Mouse (Mus musculus) lung, embryonic 14.5 days (tissue): ENCODE results near the gene Car7. TPM values are rescaled to one million over a fixed set of nuclear protein-coding genes. Genes with fewer than 3 reads are reported as not detected.

Experiments used
- ATAC-seq: fragments of 200-750 bp; cut with Nextera tagmentation; 2 replicates; pipeline ENCODE4 v1.8.0; 2017; ENCODE audit warnings: mild to moderate bottlenecking, moderate TSS enrichment, moderate library complexity; ENCODE audit not compliant: insufficient read depth
- DNase-seq: peaks from one replicate; pipeline ENCODE4 v3.0.0-alpha.2; 2015
- H3K27ac ChIP-seq: fragments of 300-500 bp; sonication (generic); 2 replicates; pipeline ENCODE4 v1.5.1; 2014; ENCODE audit warnings: low read depth, mild to moderate bottlenecking, moderate library complexity
- H3K27me3 ChIP-seq: fragments of 300-500 bp; sonication (generic); 2 replicates; pipeline ENCODE4 v1.6.1; 2014; ENCODE audit warnings: low read length, control low read depth; ENCODE audit not compliant: insufficient read depth
- H3K36me3 ChIP-seq: fragments of 300-500 bp; sonication (generic); 2 replicates; pipeline ENCODE4 v1.6.1; 2014; ENCODE audit warnings: control low read depth; ENCODE audit not compliant: insufficient read depth
- H3K4me1 ChIP-seq: fragments of 300-500 bp; sonication (generic); 2 replicates; pipeline ENCODE4 v1.6.1; 2014; ENCODE audit warnings: antibody characterized with exemption, control low read depth; ENCODE audit not compliant: insufficient read depth
- H3K4me2 ChIP-seq: fragments of 300-500 bp; sonication (generic); 2 replicates; pipeline ENCODE4 v1.6.1; 2014; ENCODE audit warnings: mild to moderate bottlenecking
- H3K4me3 ChIP-seq: fragments of 300-500 bp; sonication (generic); 2 replicates; pipeline ENCODE4 v1.5.1; 2014; ENCODE audit warnings: low read depth, low read length
- H3K9ac ChIP-seq: fragments of 300-500 bp; sonication (generic); 2 replicates; pipeline ENCODE4 v1.6.1; 2014
- H3K9me3 ChIP-seq: fragments of 300-500 bp; sonication (generic); 2 replicates; pipeline ENCODE4 v1.6.1; 2016; ENCODE audit warnings: low read depth, low read length, control low read depth
- CTCF ChIP-seq: IDR thresholded peaks from 2 replicates; pipeline ENCODE4 v1.5.1; 2016; ENCODE audit warnings: antibody characterized with exemption, low read depth
- WGBS: fragments of 180-500 bp; shearing (Covaris S2); extraction: QIAGEN DNeasy Blood & Tissue Kit; methylation state at CpG from one replicate; pipeline ENCODE4 v1.1.7; 2014; 5-methylcytosine and 5-hydroxymethylcytosine counted together
- polyA plus RNA-seq: library from polyadenylated mRNA; unstranded; fragments of >200 nt; fragmentation: Nextera tagmentation; extraction: Ambion mirVana; gene quantifications from 2 replicates; pipeline ENCODE4 v1.2.1, GENCODE M21; 2014

The Car7 gene
- polyA plus RNA-seq, 1 experiment from 2014 or later = 0.32 TPM

- H3K4me3 ChIP-seq = peak within 1 kb of the TSS; percentile 63
- H3K36me3 ChIP-seq = peaks cover 25% of the 10 kb centered on the region
- no peaks in the 10 kb centered on the region for H3K4me1 ChIP-seq
- peak; percentile 99 for ATAC-seq
- no peak; the same call in 1 of the 2 replicates for TF ChIP-seq CTCF
- peak within 1 kb of the TSS; percentile 44; the same call in 1 of the 2 replicates for H3K27ac ChIP-seq
- H3K9ac ChIP-seq = peak within 1 kb of the TSS; percentile 58
- H3K4me2 ChIP-seq = peak within 1 kb of the TSS; percentile 80
- no peaks in the 10 kb centered on the region for H3K27me3 ChIP-seq
- DNase-seq = peak; percentile 97
- WGBS = under 1% methylated on average over 44 of the region's 44 CpGs
- no peaks in the 10 kb centered on the region for H3K9me3 ChIP-seq
Observed at GRCm38 (mm10) chr8:104591133-104591834, 56.8 kb downstream of the Car7 start, which contains the start of gene Pdp2. TSS of gene Pdp2 (plus strand) at chr8:104591451.

- peak overlapping the region; percentile 80 for H3K4me2 ChIP-seq
- TF ChIP-seq CTCF = no peak
- 1% methylated on average over 9 of the region's 9 CpGs for WGBS
- peak overlapping the region; percentile 58 for H3K9ac ChIP-seq
- no peak for DNase-seq
- H3K27ac ChIP-seq = peak overlapping the region; percentile 44; the same call in 1 of the 2 replicates
- no peaks in the 10 kb centered on the region for H3K9me3 ChIP-seq
- peak; percentile 7; the same call in 1 of the 2 replicates for ATAC-seq
- H3K4me3 ChIP-seq = peak overlapping the region; percentile 63
- H3K27me3 ChIP-seq = no peaks in the 10 kb centered on the region
- H3K4me1 ChIP-seq = no peaks in the 10 kb centered on the region
- H3K36me3 ChIP-seq = peaks cover 30% of the 10 kb centered on the region
Observed at GRCm38 (mm10) chr8:104591856-104592255, 57.4 kb downstream of the Car7 start.

- no peaks in the 10 kb centered on the region for H3K27me3 ChIP-seq
- no peaks in the 10 kb centered on the region for H3K4me1 ChIP-seq
- H3K4me3 ChIP-seq = no peak overlapping the region
- WGBS = 47% methylated on average over 6 of the region's 6 CpGs
- no peak for ATAC-seq
- no peak for DNase-seq
- TF ChIP-seq CTCF = no peak
- no peak overlapping the region for H3K27ac ChIP-seq
- peak overlapping the region; percentile 80; the same call in 1 of the 2 replicates for H3K4me2 ChIP-seq
- H3K9me3 ChIP-seq = no peaks in the 10 kb centered on the region
- H3K9ac ChIP-seq = no peak overlapping the region
- peaks cover 34% of the 10 kb centered on the region for H3K36me3 ChIP-seq
Observed at GRCm38 (mm10) chr8:104592566-104592965, 58.1 kb downstream of the Car7 start.

- no peak for TF ChIP-seq CTCF
- DNase-seq (no peak), ATAC-seq (no peak)
- Histone ChIP-seq H3K27ac (no peak overlapping the region), H3K27me3 (no peaks in the 10 kb centered on the region), H3K9me3 (no peaks in the 10 kb centered on the region), H3K4me2 (no peak overlapping the region), H3K36me3 (peaks cover 34% of the 10 kb centered on the region), H3K4me3 (no peak overlapping the region), H3K4me1 (no peaks in the 10 kb centered on the region), H3K9ac (no peak overlapping the region)
- 90% methylated on average over 31 of the region's 31 CpGs for WGBS
Observed at GRCm38 (mm10) chr8:104593536-104594325, 59.2 kb downstream of the Car7 start.

- H3K4me1 ChIP-seq = no peaks in the 10 kb centered on the region
- H3K36me3 ChIP-seq = peaks cover 34% of the 10 kb centered on the region
- DNase-seq (no peak), ATAC-seq (no peak)
- no peak overlapping the region for H3K27ac ChIP-seq
- TF ChIP-seq CTCF = no peak
- 95% methylated on average over 19 of the region's 19 CpGs for WGBS
- H3K9me3 ChIP-seq = no peaks in the 10 kb centered on the region
- no peaks in the 10 kb centered on the region for H3K27me3 ChIP-seq
- no peak overlapping the region for H3K9ac ChIP-seq
- H3K4me2 ChIP-seq = no peak overlapping the region
- no peak overlapping the region for H3K4me3 ChIP-seq
Observed at GRCm38 (mm10) chr8:104594611-104595362, 60.3 kb downstream of the Car7 start.

GRCm38 (mm10) chr8:104595773-104596536 is 61.5 kb downstream of the Car7 start:
- Histone ChIP-seq H3K9me3 (no peaks in the 10 kb centered on the region), H3K9ac (no peak overlapping the region), H3K27me3 (no peaks in the 10 kb centered on the region), H3K36me3 (peaks cover 34% of the 10 kb centered on the region), H3K4me2 (no peak overlapping the region), H3K27ac (no peak overlapping the region), H3K4me1 (no peaks in the 10 kb centered on the region), H3K4me3 (no peak overlapping the region)
- no peak for TF ChIP-seq CTCF
- ATAC-seq = no peak
- 78% methylated on average over 21 of the region's 21 CpGs for WGBS
- DNase-seq = no peak
